Mouse (Mus musculus) midbrain, embryonic 12.5 days (tissue): ENCODE data around the gene Tgm2. TPM values are rescaled to one million over a fixed set of nuclear protein-coding genes. Genes with fewer than 3 reads are reported as not detected.

Experiments
- ATAC-seq: fragments of 200-750 bp; cut with Nextera tagmentation; 2 replicates; pipeline ENCODE4 v1.8.0; 2017; ENCODE audit warnings: low read depth, moderate TSS enrichment, moderate library complexity; ENCODE audit not compliant: low FRiP score
- H3K27ac ChIP-seq: fragments of 300-500 bp; sonication (generic); replicated peaks from 2 replicates; pipeline ENCODE4 v1.5.1; 2016; ENCODE audit warnings: mild to moderate bottlenecking
- H3K27me3 ChIP-seq: fragments of 300-500 bp; sonication (generic); 2 replicates; pipeline ENCODE4 v1.6.1; 2016; ENCODE audit warnings: mild to moderate bottlenecking
- H3K36me3 ChIP-seq: fragments of 300-500 bp; sonication (generic); 2 replicates; pipeline ENCODE4 v1.6.1; 2016
- H3K4me1 ChIP-seq: fragments of 300-500 bp; sonication (generic); 2 replicates; pipeline ENCODE4 v1.6.1; 2016
- H3K4me2 ChIP-seq: fragments of 300-500 bp; sonication (generic); replicated peaks from 2 replicates; pipeline ENCODE4 v1.6.1; 2016; ENCODE audit warnings: mild to moderate bottlenecking, moderate library complexity
- H3K4me3 ChIP-seq: fragments of 300-500 bp; sonication (generic); 2 replicates; pipeline ENCODE4 v1.5.1; 2016; ENCODE audit warnings: mild to moderate bottlenecking
- H3K9ac ChIP-seq: fragments of 300-500 bp; sonication (generic); replicated peaks from 2 replicates; pipeline ENCODE4 v1.6.1; 2016; ENCODE audit warnings: mild to moderate bottlenecking, moderate library complexity
- H3K9me3 ChIP-seq: fragments of 300-500 bp; sonication (generic); 2 replicates; pipeline ENCODE4 v1.6.1; 2016; ENCODE audit warnings: mild to moderate bottlenecking
- WGBS: fragments of 180-500 bp; shearing (Covaris S2); methylation state at CpG from one replicate; pipeline ENCODE4 v1.1.7; 2016; 5-methylcytosine and 5-hydroxymethylcytosine counted together
- polyA plus RNA-seq: library from polyadenylated mRNA; unstranded; fragments of >200 nt; fragmentation: Nextera tagmentation; extraction: Ambion mirVana; gene quantifications from 2 replicates; pipeline ENCODE4 v1.2.1, GENCODE M21; 2016

Tgm2 gene
- polyA plus RNA-seq, 1 experiment from 2014 or later: 16.2 TPM

- Histone ChIP-seq H3K27me3 (no peaks in the 10 kb centered on the region), H3K36me3 (no peaks in the 10 kb centered on the region), H3K4me2 (no peak overlapping the region), H3K27ac (no peak overlapping the region), H3K9me3 (no peaks in the 10 kb centered on the region), H3K4me3 (no peak overlapping the region), H3K9ac (no peak overlapping the region), H3K4me1 (no peaks in the 10 kb centered on the region)
- WGBS: 83% methylated on average over 7 of the region's 7 CpGs
- ATAC-seq: no peak
These were observed 20.4 kb upstream of the Tgm2 start for GRCm38 (mm10) chr2:158166628-158167027.

GRCm38 (mm10) chr2:158165776-158166175 is 19.5 kb upstream of the Tgm2 start:
- Histone ChIP-seq H3K4me1 (no peaks in the 10 kb centered on the region), H3K27me3 (no peaks in the 10 kb centered on the region), H3K9me3 (no peaks in the 10 kb centered on the region), H3K36me3 (no peaks in the 10 kb centered on the region), H3K4me3 (no peak overlapping the region), H3K4me2 (no peak overlapping the region), H3K9ac (no peak overlapping the region), H3K27ac (no peak overlapping the region)
- ATAC-seq: no peak
- 89% methylated on average over 4 of the region's 4 CpGs for WGBS

- Histone ChIP-seq H3K27ac (no peak overlapping the region), H3K36me3 (no peaks in the 10 kb centered on the region), H3K4me1 (no peaks in the 10 kb centered on the region), H3K9me3 (no peaks in the 10 kb centered on the region), H3K9ac (no peak overlapping the region), H3K4me2 (no peak overlapping the region), H3K27me3 (no peaks in the 10 kb centered on the region), H3K4me3 (no peak overlapping the region)
- no peak for ATAC-seq
- 81% methylated on average over 6 of the region's 6 CpGs for WGBS
These were observed 16.8 kb upstream of the Tgm2 start for GRCm38 (mm10) chr2:158163034-158163433.

DNA sequence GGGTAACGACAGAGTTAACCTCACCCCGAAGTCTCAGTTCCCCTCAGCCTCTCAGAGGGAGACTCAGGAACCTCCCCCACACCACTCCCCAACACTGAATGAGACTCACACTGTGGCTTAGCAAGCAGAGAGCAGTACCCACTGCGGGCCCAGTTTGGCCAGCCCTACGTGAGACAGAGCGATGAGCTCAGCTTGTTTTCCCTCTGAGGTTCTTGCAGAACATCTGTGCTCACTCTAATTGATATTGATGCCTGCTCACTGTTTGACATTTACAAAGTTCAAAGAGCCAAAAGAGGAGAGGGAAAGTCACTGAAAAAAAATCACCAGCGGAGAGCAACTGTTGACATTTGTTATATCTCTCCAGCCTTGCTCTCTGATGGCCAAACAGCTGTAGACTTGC is 15.5 kb upstream of the Tgm2 start:
- no peak for ATAC-seq
- WGBS: 90% methylated on average over 6 of the region's 6 CpGs
- Histone ChIP-seq H3K4me1 (no peaks in the 10 kb centered on the region; the same call in 1 of the 2 replicates), H3K36me3 (no peaks in the 10 kb centered on the region), H3K27ac (no peak overlapping the region), H3K9me3 (no peaks in the 10 kb centered on the region), H3K4me3 (no peak overlapping the region), H3K9ac (no peak overlapping the region), H3K4me2 (no peak overlapping the region), H3K27me3 (no peaks in the 10 kb centered on the region)

GRCm38 (mm10) chr2:158159376-158160235 is 13.4 kb upstream of the Tgm2 start:
- WGBS: 61% methylated on average over 7 of the region's 7 CpGs
- H3K4me2 ChIP-seq: no peak overlapping the region
- H3K9ac ChIP-seq: no peak overlapping the region
- no peaks in the 10 kb centered on the region; the same call in 1 of the 2 replicates for H3K4me1 ChIP-seq
- H3K27me3 ChIP-seq: no peaks in the 10 kb centered on the region
- no peak overlapping the region for H3K27ac ChIP-seq
- H3K36me3 ChIP-seq: no peaks in the 10 kb centered on the region
- no peak for ATAC-seq
- no peaks in the 10 kb centered on the region for H3K9me3 ChIP-seq
- H3K4me3 ChIP-seq: no peak overlapping the region

GRCm38 (mm10) chr2:158157654-158158053 is 11.4 kb upstream of the Tgm2 start:
- Histone ChIP-seq H3K4me2 (no peak overlapping the region), H3K27me3 (0 out of 2 replicates have a peak, but pooled peaks cover 4% of the 10 kb centered on the region), H3K9ac (no peak overlapping the region), H3K36me3 (no peaks in the 10 kb centered on the region), H3K4me3 (no peak overlapping the region), H3K27ac (no peak overlapping the region), H3K4me1 (peaks cover 12% of the 10 kb centered on the region), H3K9me3 (no peaks in the 10 kb centered on the region)
- ATAC-seq: no peak
- WGBS: 51% methylated on average over 8 of the region's 8 CpGs

DNA sequence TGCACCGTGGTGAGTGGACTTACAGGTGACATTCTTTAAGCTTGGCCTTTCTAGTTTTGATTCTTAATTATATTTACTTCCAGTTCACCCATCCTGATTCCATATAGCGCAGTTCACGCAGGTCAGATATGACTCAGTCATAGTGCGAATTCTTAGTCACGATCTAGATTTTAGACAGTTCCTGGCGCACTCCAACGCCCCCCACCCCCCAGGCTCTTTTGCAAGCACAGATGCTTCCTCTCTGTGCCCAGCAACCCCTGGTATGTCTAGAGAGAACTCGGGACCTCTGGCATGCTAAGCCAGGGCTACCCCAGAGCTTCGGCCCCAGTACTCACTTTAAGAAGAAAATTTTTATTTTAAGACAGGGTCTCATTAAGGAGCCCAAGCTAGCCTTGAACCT is 10.3 kb upstream of the Tgm2 start:
- Histone ChIP-seq H3K4me1 (peaks cover 15% of the 10 kb centered on the region), H3K4me3 (no peak overlapping the region), H3K9me3 (no peaks in the 10 kb centered on the region), H3K9ac (no peak overlapping the region), H3K27ac (no peak overlapping the region), H3K27me3 (0 out of 2 replicates have a peak, but pooled peaks cover 4% of the 10 kb centered on the region), H3K36me3 (no peaks in the 10 kb centered on the region), H3K4me2 (no peak overlapping the region)
- no peak for ATAC-seq
- 90% methylated on average over 9 of the region's 9 CpGs for WGBS

GRCm38 (mm10) chr2:158155615-158156014 is 9.4 kb upstream of the Tgm2 start:
- peaks cover 15% of the 10 kb centered on the region for H3K4me1 ChIP-seq
- WGBS: 87% methylated on average over 2 of the region's 2 CpGs

DNA sequence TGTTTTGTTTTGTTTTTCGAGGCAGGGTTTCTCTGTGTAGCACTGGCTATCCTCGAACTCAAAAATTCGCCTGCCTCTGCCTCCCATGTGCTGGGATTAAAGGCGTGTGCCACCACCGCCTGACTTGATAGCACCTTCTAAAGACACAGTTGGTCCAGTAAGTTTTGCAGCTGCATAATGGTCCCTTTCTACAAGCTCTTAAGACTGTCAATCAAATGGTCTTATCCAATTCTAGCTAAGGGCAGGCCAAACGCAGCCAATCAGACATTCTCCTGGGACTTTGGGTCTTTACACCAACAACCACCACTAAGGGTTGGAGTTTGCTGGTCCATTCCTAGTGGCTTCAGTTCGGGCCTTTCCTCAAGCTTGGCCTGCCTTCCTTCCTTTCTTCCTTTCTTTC is 8.9 kb upstream of the Tgm2 start:
- Histone ChIP-seq H3K4me1 (peaks cover 15% of the 10 kb centered on the region), H3K27ac (no peak overlapping the region), H3K36me3 (no peaks in the 10 kb centered on the region), H3K9ac (no peak overlapping the region), H3K4me2 (no peak overlapping the region), H3K9me3 (0 out of 2 replicates have a peak, but pooled peaks cover 4% of the 10 kb centered on the region), H3K27me3 (0 out of 2 replicates have a peak, but pooled peaks cover 4% of the 10 kb centered on the region), H3K4me3 (no peak overlapping the region)
- no peak for ATAC-seq
- 90% methylated on average over 7 of the region's 7 CpGs for WGBS

More at GRCm38 (mm10) chr2:158155615-158156014, 9.4 kb upstream of the Tgm2 start:
- H3K36me3 ChIP-seq: no peaks in the 10 kb centered on the region
- H3K9ac ChIP-seq: no peak overlapping the region
- 0 out of 2 replicates have a peak, but pooled peaks cover 4% of the 10 kb centered on the region for H3K9me3 ChIP-seq
- no peak overlapping the region for H3K27ac ChIP-seq
- ATAC-seq: no peak
- H3K27me3 ChIP-seq: 0 out of 2 replicates have a peak, but pooled peaks cover 4% of the 10 kb centered on the region
- H3K4me2 ChIP-seq: no peak overlapping the region
- H3K4me3 ChIP-seq: no peak overlapping the region

- Histone ChIP-seq H3K9me3 (0 out of 2 replicates have a peak, but pooled peaks cover 4% of the 10 kb centered on the region), H3K4me1 (peaks cover 15% of the 10 kb centered on the region), H3K9ac (no peak overlapping the region), H3K27ac (no peak overlapping the region), H3K36me3 (no peaks in the 10 kb centered on the region), H3K27me3 (0 out of 2 replicates have a peak, but pooled peaks cover 4% of the 10 kb centered on the region), H3K4me3 (no peak overlapping the region), H3K4me2 (no peak overlapping the region)
- no peak for ATAC-seq
- WGBS: 57% methylated on average over 8 of the region's 8 CpGs
These were observed 8.4 kb upstream of the Tgm2 start for GRCm38 (mm10) chr2:158154641-158155040.

DNA sequence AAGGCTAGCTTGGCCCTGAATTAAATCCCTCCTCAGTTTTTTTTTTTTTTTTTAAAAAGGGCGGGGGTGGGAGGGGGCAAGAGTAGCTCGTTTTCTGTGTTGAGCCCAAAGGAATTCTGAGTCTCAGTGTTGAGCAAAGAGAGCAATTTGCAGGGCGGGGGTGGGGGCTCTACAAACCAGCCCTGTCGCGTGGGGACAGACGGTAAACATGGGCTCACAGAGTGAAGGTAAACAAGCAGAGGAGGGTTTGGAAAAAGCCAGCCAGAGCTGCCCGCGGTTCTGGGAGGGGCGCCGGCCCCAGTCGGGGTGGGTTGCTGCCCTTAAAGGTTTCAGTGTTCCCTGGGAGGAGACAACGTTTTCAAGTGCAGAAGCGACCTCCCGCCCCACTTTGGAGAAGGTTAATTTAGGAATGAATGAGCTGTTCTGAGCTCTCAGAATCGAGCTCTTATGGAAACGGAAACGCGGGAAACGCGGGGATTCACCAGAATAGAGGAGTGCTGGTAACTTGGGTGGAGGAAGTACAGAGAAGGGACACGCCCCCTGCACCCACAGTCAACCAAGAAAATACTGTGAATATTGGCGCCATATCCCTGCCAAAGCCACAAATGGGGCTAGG is 7.6 kb upstream of the Tgm2 start:
- Histone ChIP-seq H3K9me3 (0 out of 2 replicates have a peak, but pooled peaks cover 4% of the 10 kb centered on the region), H3K4me3 (peak overlapping the region; percentile 37), H3K4me2 (peak overlapping the region; percentile 59), H3K4me1 (peaks cover 15% of the 10 kb centered on the region), H3K9ac (0 out of 2 replicates have a peak overlapping the region, but pooled peaks have one; percentile 31), H3K27me3 (0 out of 2 replicates have a peak, but pooled peaks cover 4% of the 10 kb centered on the region), H3K27ac (no peak overlapping the region), H3K36me3 (no peaks in the 10 kb centered on the region)
- 2% methylated on average over 22 of the region's 22 CpGs for WGBS
- peak; percentile 47; the same call in 1 of the 2 replicates for ATAC-seq
